Mouse (Mus musculus) heart, adult 2 months (tissue): Measurements from ENCODE around the gene Cadm1.

ENCODE experiments used
- CTCF ChIP-seq: fragments of 200-600 bp; IDR thresholded peaks from 2 replicates; pipeline ENCODE4 v1.8.1; 2022; ENCODE audit warnings: antibody characterized with exemption, mild to moderate bottlenecking, moderate library complexity
- EP300 ChIP-seq: fragments of 200-500 bp; IDR thresholded peaks from 2 replicates; pipeline ENCODE4 v1.6.1; 2011; ENCODE audit warnings: low read depth, low read length, control low read depth; ENCODE audit not compliant: insufficient read depth
- POLR2A ChIP-seq: fragments of 200-500 bp; IDR thresholded peaks from 2 replicates; pipeline ENCODE4 v1.6.1; 2011; ENCODE audit warnings: mild to moderate bottlenecking, low read depth, low read length, control low read depth; ENCODE audit not compliant: insufficient read depth

DNA sequence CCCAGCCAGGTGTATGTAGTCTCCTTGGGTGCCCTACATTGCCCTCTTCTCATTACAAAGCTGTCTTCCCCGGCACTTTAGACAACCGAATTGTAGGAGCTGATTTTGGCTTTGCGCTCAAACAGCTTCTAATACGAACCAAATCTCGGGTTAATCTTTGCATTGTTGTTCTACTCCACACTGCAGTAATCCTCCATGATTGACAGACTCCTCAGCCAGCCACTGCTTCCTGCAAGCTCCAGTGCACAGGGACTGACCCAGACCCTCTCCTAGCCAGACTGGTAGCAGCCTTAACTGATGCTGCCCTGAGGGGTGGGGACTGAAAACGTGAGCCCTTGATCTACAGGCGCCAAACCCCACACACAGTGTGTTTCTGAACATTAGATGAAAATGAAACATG, 275.7 kb downstream of the Cadm1 start:
- no peak for TF ChIP-seq POLR2A
- TF ChIP-seq CTCF, result no peak
- no peak for TF ChIP-seq EP300
